Mouse (Mus musculus): ENCODE measurements around the gene Slc9a2. TPM values are rescaled to one million over a fixed set of nuclear protein-coding genes. Genes with fewer than 3 reads are reported as not detected.
"Not testable (repeated sequence)": the region's sequence is repeated elsewhere in the genome, so short reads cannot be mapped to it uniquely, and the experiment has no call there.

Slc9a2 gene
- total RNA-seq, 4 experiments from 2014 or later, result 0.05 to 0.07 (median 0.06) TPM; not detected in 1

- DNase-seq, result peak; percentile 2
These were observed 34.6 kb downstream of the Slc9a2 start for GRCm38 (mm10) chr1:40714950-40715349.

DNA sequence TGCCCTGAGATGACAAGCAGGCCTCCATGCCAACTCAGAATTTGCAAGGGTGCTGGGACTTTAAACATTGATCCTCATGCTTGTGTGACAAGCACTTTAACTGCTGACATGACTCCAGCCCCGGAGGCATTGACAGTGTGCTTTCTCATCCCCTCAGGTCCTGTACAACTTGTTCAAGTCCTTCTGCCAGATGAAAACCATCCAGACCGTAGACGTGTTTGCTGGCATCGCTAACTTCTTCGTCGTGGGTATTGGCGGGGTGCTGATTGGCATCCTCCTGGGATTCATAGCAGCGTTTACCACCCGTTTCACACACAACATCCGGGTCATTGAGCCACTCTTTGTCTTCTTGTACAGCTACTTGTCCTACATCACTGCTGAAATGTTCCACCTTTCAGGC is 45.7 kb downstream of the Slc9a2 start:
- DNase-seq, result no peak

DNA sequence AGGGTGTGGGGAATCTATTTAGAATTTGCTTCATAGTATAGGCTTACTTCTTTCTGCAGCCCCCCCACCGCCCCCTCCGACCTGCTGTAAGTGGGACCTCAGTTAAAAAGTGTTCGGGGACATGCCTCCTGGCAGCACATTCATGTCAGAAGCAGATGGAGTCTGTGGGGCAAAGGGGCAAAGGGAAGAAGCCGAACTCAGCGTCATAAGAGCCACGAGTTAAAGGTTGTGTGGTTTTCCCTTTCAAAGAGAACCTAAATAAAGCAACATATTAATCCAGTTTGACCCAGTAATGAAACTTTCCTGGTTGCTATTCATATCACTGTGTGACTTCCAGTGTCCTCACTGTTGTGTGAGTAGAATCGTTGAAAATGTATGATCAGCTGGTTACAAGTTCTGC is 47.0 kb downstream of the Slc9a2 start:
- DNase-seq, result no peak

GRCm38 (mm10) chr1:40728636-40729035 is 48.3 kb downstream of the Slc9a2 start:
- no peak for DNase-seq

DNA sequence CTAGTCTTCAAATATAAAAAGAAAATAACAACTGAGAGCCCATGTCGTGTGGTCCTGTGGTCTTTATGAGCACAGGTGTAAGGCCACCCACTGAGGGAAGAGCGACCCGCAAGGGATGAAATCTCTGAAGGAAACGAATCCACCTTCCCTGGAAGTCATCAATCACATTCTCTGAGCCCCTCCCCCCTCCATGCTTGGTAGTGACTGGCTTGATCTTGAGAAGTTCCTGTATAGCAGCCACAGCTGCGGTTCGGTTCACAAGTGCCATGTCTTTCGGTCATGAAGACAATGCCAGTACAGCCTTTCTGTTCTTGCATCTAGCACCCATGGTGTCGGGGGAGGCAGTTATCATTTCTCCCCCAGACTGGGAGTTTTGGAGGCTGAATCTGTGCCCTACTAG is 57.3 kb downstream of the Slc9a2 start:
- no peak for DNase-seq

- DNase-seq, result not testable (repeated sequence)
These were observed 57.9 kb downstream of the Slc9a2 start for GRCm38 (mm10) chr1:40738246-40738645.

- DNase-seq, result no peak
These were observed 60.4 kb downstream of the Slc9a2 start for GRCm38 (mm10) chr1:40740739-40741138.

- DNase-seq, result no peak
These were observed 65.7 kb downstream of the Slc9a2 start for GRCm38 (mm10) chr1:40746089-40746488.

GRCm38 (mm10) chr1:40759751-40760445 is 79.5 kb downstream of the Slc9a2 start:
- no peak for DNase-seq

- DNase-seq, result no peak
These were observed 83.7 kb downstream of the Slc9a2 start for GRCm38 (mm10) chr1:40764042-40764441.

DNA sequence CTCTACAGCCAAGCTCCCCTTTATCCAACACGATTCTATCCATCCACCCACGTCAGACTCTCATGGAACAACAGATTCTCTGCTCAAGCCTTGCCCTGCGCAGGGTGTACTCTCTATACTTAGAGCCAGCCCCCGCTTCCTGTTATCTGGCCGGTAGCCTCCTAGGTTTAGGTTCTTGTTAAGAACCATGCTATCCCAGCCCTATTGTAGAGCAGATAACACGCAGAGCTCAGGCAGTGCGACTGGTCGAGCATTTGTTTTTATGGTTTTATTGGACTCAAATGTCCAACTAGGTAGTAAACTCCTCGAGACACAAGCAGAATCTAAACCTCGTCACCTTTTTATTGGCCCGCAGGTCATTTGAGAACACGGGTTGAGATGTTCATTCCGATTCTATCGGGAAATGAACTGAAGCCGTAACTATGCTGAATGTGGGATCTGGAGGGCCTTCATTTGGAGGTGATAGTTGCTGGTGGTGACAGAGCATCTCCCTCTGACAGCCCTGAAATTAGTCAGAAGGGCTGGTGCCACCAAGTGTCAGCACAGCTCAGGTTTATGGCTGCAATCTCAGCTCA is 84.4 kb downstream of the Slc9a2 start:
- no peak for DNase-seq

GRCm38 (mm10) chr1:40765521-40765920 is 85.1 kb downstream of the Slc9a2 start:
- no peak for DNase-seq

DNA sequence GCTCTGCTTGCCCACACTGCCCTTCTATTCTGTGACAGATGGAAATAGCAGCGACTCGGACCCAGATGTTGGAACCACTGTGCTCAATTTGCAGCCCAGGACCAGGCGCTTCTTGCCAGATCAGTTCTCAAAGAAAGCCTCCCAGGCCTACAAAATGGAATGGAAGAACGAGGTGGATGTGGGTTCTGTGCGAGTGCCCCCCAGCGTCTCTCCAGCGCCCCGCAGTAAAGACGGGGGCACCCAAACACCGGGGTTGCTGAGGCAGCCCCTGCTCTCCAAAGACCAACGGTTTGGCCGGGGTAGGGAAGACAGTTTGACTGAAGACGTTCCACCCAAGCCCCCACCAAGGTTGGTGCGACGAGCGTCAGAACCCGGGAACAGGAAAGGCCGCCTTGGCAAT is 87.2 kb downstream of the Slc9a2 start:
- no peak for DNase-seq

- no peak for DNase-seq
These were observed 88.2 kb downstream of the Slc9a2 start for GRCm38 (mm10) chr1:40768606-40769005.

DNA sequence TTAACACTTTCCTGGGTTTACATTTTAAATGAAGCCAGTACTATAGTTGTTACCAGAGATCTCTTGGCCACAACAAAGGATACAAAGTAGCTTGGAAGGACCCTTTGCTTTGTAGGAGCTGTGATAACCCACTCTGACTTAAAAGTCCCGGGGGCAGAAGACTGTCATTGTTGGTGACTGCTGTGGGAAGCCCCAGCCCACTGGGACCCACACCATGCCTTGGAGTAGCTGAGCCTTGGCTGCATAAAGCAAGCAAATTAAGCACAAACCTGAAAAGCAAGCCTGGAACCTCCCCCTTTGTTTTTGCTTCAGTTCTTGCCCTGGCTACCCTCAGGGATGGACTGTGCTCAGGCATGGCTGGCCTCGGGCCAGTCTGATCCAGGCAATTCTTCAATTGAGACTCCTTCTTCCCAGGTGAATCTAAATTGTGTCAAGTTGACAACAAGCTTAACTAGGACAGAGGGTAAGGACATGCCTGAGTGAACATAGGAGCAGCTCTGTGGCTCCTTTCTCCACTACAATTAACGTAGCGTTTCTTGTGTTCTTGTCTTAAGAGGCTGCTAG is 89.0 kb downstream of the Slc9a2 start:
- DNase-seq, result no peak

GRCm38 (mm10) chr1:40771196-40771970 is 91.0 kb downstream of the Slc9a2 start:
- DNase-seq, result no peak

DNA sequence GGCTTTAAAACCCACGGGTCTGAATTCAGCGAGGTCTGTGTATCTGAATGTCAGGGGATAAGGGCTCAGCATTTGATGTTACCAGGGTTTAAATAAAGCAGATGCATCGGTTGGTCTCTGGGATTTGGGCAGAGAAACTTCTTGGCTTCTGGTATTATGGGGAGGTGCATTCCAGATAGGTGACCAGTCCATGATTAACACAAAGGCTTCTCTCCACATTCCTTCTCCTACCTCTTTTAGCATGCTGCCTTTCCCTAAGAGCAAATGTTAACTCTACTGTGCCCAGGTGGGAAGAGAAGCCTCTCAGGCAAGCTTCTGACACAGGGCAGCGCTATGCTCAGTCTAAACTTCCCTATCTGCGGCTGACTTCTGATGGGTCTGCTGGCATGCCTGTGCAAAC is 92.9 kb downstream of the Slc9a2 start:
- DNase-seq, result no peak

GRCm38 (mm10) chr1:40774040-40774439 is 93.7 kb downstream of the Slc9a2 start:
- no peak for DNase-seq

- DNase-seq, result no peak
These were observed 95.7 kb downstream of the Slc9a2 start for GRCm38 (mm10) chr1:40776102-40776501.

GRCm38 (mm10) chr1:40776763-40777162 is 96.4 kb downstream of the Slc9a2 start:
- no peak for DNase-seq

GRCm38 (mm10) chr1:40783450-40783849 is 103.1 kb downstream of the Slc9a2 start:
- no peak for DNase-seq

- DNase-seq, result no peak
These were observed 103.9 kb downstream of the Slc9a2 start for GRCm38 (mm10) chr1:40784306-40784705.

- no peak for DNase-seq
These were observed 105.6 kb downstream of the Slc9a2 start for GRCm38 (mm10) chr1:40785876-40786445.
